Mouse (Mus musculus) heart, adult 8-10 months (tissue): ENCODE measurements at regions not wholly inside any gene's neighbourhood (a gene's known extent, or its start where the extent isn't known, plus 50 kb on each side); places are given as distances from the start of the nearest gene placed in this dataset.

ENCODE experiments used
- DNase-seq: peaks from one replicate; pipeline ENCODE4 v3.0.0; 2022; ENCODE audit warnings: low spot score

- DNase-seq: no peak
Observed at GRCm38 (mm10) chr1:128679005-128679980, 87.2 kb upstream of the Cxcr4 start.

GRCm38 (mm10) chr1:128675538-128675937 lies 83.4 kb upstream of the Cxcr4 start:
- no peak for DNase-seq

GRCm38 (mm10) chr1:128672306-128672705 lies 80.2 kb upstream of the Cxcr4 start:
- no peak for DNase-seq

GRCm38 (mm10) chr1:128671495-128671894 lies 79.4 kb upstream of the Cxcr4 start:
- DNase-seq: no peak

GRCm38 (mm10) chr1:128671016-128671415 lies 78.9 kb upstream of the Cxcr4 start:
- DNase-seq: no peak

GRCm38 (mm10) chr1:128669241-128669666 lies 77.2 kb upstream of the Cxcr4 start:
- no peak for DNase-seq

GRCm38 (mm10) chr1:128668718-128669117 lies 76.6 kb upstream of the Cxcr4 start:
- no peak for DNase-seq

GRCm38 (mm10) chr1:128667121-128667762 lies 75.1 kb upstream of the Cxcr4 start:
- DNase-seq: no peak

GRCm38 (mm10) chr1:128663207-128663606 lies 71.1 kb upstream of the Cxcr4 start:
- no peak for DNase-seq

GRCm38 (mm10) chr1:128659857-128660256 lies 67.8 kb upstream of the Cxcr4 start:
- no peak for DNase-seq

GRCm38 (mm10) chr1:128658802-128659201 lies 66.7 kb upstream of the Cxcr4 start:
- no peak for DNase-seq

GRCm38 (mm10) chr1:128654099-128654862 lies 62.2 kb upstream of the Cxcr4 start:
- no peak for DNase-seq

GRCm38 (mm10) chr1:128650596-128650995 lies 58.5 kb upstream of the Cxcr4 start:
- DNase-seq: no peak

GRCm38 (mm10) chr1:128649490-128650178 lies 57.5 kb upstream of the Cxcr4 start:
- peak; percentile 26 for DNase-seq

GRCm38 (mm10) chr1:128643316-128643776 lies 51.3 kb upstream of the Cxcr4 start:
- peak; percentile 12 for DNase-seq

- DNase-seq: no peak
Observed at GRCm38 (mm10) chr1:128642212-128642611, 50.1 kb upstream of the Cxcr4 start.
